Mouse (Mus musculus): ENCODE data around the gene Wbp11. TPM values are rescaled to one million over a fixed set of nuclear protein-coding genes. Genes with fewer than 3 reads are reported as not detected.

Gene Wbp11
- polyA plus RNA-seq, 1 experiment: 65.9 TPM

GRCm38 (mm10) chr6:136815381-136815780 lies 12.7 kb downstream of the Wbp11 start:
- Histone ChIP-seq H3K27me3 (ENCODE audit: control insufficient read depth, insufficient read depth, insufficient read length) (no peaks in the 10 kb centered on the region), H3K4me3 (ENCODE audit: insufficient read depth, poor library complexity, severe bottlenecking) (no peak overlapping the region), H3K79me2 (ENCODE audit: control insufficient read depth, insufficient read depth) (peaks cover 25% of the 10 kb centered on the region), H3ac (ENCODE audit: control insufficient read depth, insufficient read length, low read depth) (no peak overlapping the region), H3K79me3 (ENCODE audit: low read depth) (peaks cover 3% of the 10 kb centered on the region), H3K36me3 (ENCODE audit: control insufficient read depth, insufficient read depth) (peaks cover 73% of the 10 kb centered on the region)
- no peak for TF ChIP-seq MYOD1 (IDR thresholded peaks at IDR 0.05; ENCODE audit: control insufficient read depth, insufficient read length, low read depth)
- TF ChIP-seq MAX (IDR thresholded peaks at IDR 0.05): no peak
- no peak for TF ChIP-seq CEBPB (IDR thresholded peaks at IDR 0.05; ENCODE audit: low read depth)
- no peak for TF ChIP-seq FOSL1 (IDR thresholded peaks at IDR 0.05; ENCODE audit: insufficient read depth, low read length, poor library complexity, severe bottlenecking)
- TF ChIP-seq CTCF (IDR thresholded peaks at IDR 0.05; ENCODE audit: control insufficient read depth, insufficient read depth, insufficient read length): no peak
- TF ChIP-seq USF1 (IDR thresholded peaks at IDR 0.05; ENCODE audit: low read depth): no peak
- no peak for TF ChIP-seq MYOG (IDR thresholded peaks at IDR 0.05; ENCODE audit: control insufficient read depth, extremely low read depth, insufficient read length)

GRCm38 (mm10) chr6:136813117-136813516 lies 14.9 kb downstream of the Wbp11 start:
- Histone ChIP-seq H3K79me3 (ENCODE audit: low read depth) (peaks cover 18% of the 10 kb centered on the region), H3ac (ENCODE audit: control insufficient read depth, insufficient read length, low read depth) (no peak overlapping the region), H3K79me2 (ENCODE audit: control insufficient read depth, insufficient read depth) (peaks cover 45% of the 10 kb centered on the region), H3K36me3 (ENCODE audit: control insufficient read depth, insufficient read depth) (peaks cover 71% of the 10 kb centered on the region), H3K4me3 (ENCODE audit: insufficient read depth, poor library complexity, severe bottlenecking) (no peak overlapping the region), H3K27me3 (ENCODE audit: control insufficient read depth, insufficient read depth, insufficient read length) (no peaks in the 10 kb centered on the region)
- no peak for TF ChIP-seq FOSL1 (IDR thresholded peaks at IDR 0.05; ENCODE audit: insufficient read depth, low read length, poor library complexity, severe bottlenecking)
- no peak for TF ChIP-seq USF1 (IDR thresholded peaks at IDR 0.05; ENCODE audit: low read depth)
- TF ChIP-seq MAX (IDR thresholded peaks at IDR 0.05): no peak
- no peak for TF ChIP-seq CEBPB (IDR thresholded peaks at IDR 0.05; ENCODE audit: low read depth)
- TF ChIP-seq MYOD1 (IDR thresholded peaks at IDR 0.05; ENCODE audit: control insufficient read depth, insufficient read length, low read depth): no peak
- TF ChIP-seq CTCF (IDR thresholded peaks at IDR 0.05; ENCODE audit: control insufficient read depth, insufficient read depth, insufficient read length): no peak
- no peak for TF ChIP-seq MYOG (IDR thresholded peaks at IDR 0.05; ENCODE audit: control insufficient read depth, extremely low read depth, insufficient read length)

GRCm38 (mm10) chr6:136811196-136811595 lies 16.8 kb downstream of the Wbp11 start:
- peaks cover 18% of the 10 kb centered on the region for H3K79me3 ChIP-seq (ENCODE audit: low read depth)
- H3K4me3 ChIP-seq (ENCODE audit: insufficient read depth, poor library complexity, severe bottlenecking): no peak overlapping the region
- H3K27me3 ChIP-seq (ENCODE audit: control insufficient read depth, insufficient read depth, insufficient read length): no peaks in the 10 kb centered on the region
- H3K79me2 ChIP-seq (ENCODE audit: control insufficient read depth, insufficient read depth): peaks cover 33% of the 10 kb centered on the region
- peaks cover 60% of the 10 kb centered on the region for H3K36me3 ChIP-seq (ENCODE audit: control insufficient read depth, insufficient read depth)
- no peak for TF ChIP-seq CTCF (IDR thresholded peaks at IDR 0.05; ENCODE audit: control insufficient read depth, insufficient read depth, insufficient read length)
- no peak for TF ChIP-seq USF1 (IDR thresholded peaks at IDR 0.05; ENCODE audit: low read depth)
- TF ChIP-seq FOSL1 (IDR thresholded peaks at IDR 0.05; ENCODE audit: insufficient read depth, low read length, poor library complexity, severe bottlenecking): no peak
- TF ChIP-seq MYOG (IDR thresholded peaks at IDR 0.05; ENCODE audit: control insufficient read depth, extremely low read depth, insufficient read length): no peak
- TF ChIP-seq MAX (IDR thresholded peaks at IDR 0.05): no peak
- TF ChIP-seq MYOD1 (IDR thresholded peaks at IDR 0.05; ENCODE audit: control insufficient read depth, insufficient read length, low read depth): no peak
- no peak for TF ChIP-seq CEBPB (IDR thresholded peaks at IDR 0.05; ENCODE audit: low read depth)
- H3ac ChIP-seq (ENCODE audit: control insufficient read depth, insufficient read length, low read depth): no peak overlapping the region

- H3ac ChIP-seq (ENCODE audit: control insufficient read depth, insufficient read length, low read depth): no peak overlapping the region
Measured at GRCm38 (mm10) chr6:136809673-136810072, 18.4 kb downstream of the Wbp11 start.

GRCm38 (mm10) chr6:136809077-136809476 lies 19.0 kb downstream of the Wbp11 start:
- Histone ChIP-seq H3K4me3 (ENCODE audit: insufficient read depth, poor library complexity, severe bottlenecking) (peak overlapping the region; percentile 64), H3K27me3 (ENCODE audit: control insufficient read depth, insufficient read depth, insufficient read length) (no peaks in the 10 kb centered on the region), H3K79me2 (ENCODE audit: control insufficient read depth, insufficient read depth) (peaks cover 33% of the 10 kb centered on the region), H3ac (ENCODE audit: control insufficient read depth, insufficient read length, low read depth) (peak overlapping the region; percentile 87), H3K79me3 (ENCODE audit: low read depth) (peaks cover 18% of the 10 kb centered on the region), H3K36me3 (ENCODE audit: control insufficient read depth, insufficient read depth) (peaks cover 40% of the 10 kb centered on the region)
- TF ChIP-seq FOSL1 (IDR thresholded peaks at IDR 0.05; ENCODE audit: insufficient read depth, low read length, poor library complexity, severe bottlenecking): no peak
- no peak for TF ChIP-seq MYOG (IDR thresholded peaks at IDR 0.05; ENCODE audit: control insufficient read depth, extremely low read depth, insufficient read length)
- no peak for TF ChIP-seq CTCF (IDR thresholded peaks at IDR 0.05; ENCODE audit: control insufficient read depth, insufficient read depth, insufficient read length)
- TF ChIP-seq CEBPB (IDR thresholded peaks at IDR 0.05; ENCODE audit: low read depth): peak; percentile 100
- TF ChIP-seq MAX (IDR thresholded peaks at IDR 0.05): no peak
- no peak for TF ChIP-seq MYOD1 (IDR thresholded peaks at IDR 0.05; ENCODE audit: control insufficient read depth, insufficient read length, low read depth)
- no peak for TF ChIP-seq USF1 (IDR thresholded peaks at IDR 0.05; ENCODE audit: low read depth)

More at GRCm38 (mm10) chr6:136809673-136810072, 18.4 kb downstream of the Wbp11 start:
- H3K79me3 ChIP-seq (ENCODE audit: low read depth): peaks cover 18% of the 10 kb centered on the region
- H3K4me3 ChIP-seq (ENCODE audit: insufficient read depth, poor library complexity, severe bottlenecking): peak overlapping the region; percentile 64
- H3K36me3 ChIP-seq (ENCODE audit: control insufficient read depth, insufficient read depth): peaks cover 46% of the 10 kb centered on the region
- TF ChIP-seq CEBPB (IDR thresholded peaks at IDR 0.05; ENCODE audit: low read depth): no peak
- TF ChIP-seq FOSL1 (IDR thresholded peaks at IDR 0.05; ENCODE audit: insufficient read depth, low read length, poor library complexity, severe bottlenecking): no peak
- TF ChIP-seq CTCF (IDR thresholded peaks at IDR 0.05; ENCODE audit: control insufficient read depth, insufficient read depth, insufficient read length): no peak
- TF ChIP-seq MYOD1 (IDR thresholded peaks at IDR 0.05; ENCODE audit: control insufficient read depth, insufficient read length, low read depth): no peak
- TF ChIP-seq MYOG (IDR thresholded peaks at IDR 0.05; ENCODE audit: control insufficient read depth, extremely low read depth, insufficient read length): no peak
- no peak for TF ChIP-seq USF1 (IDR thresholded peaks at IDR 0.05; ENCODE audit: low read depth)
- TF ChIP-seq MAX (IDR thresholded peaks at IDR 0.05): no peak
- peaks cover 33% of the 10 kb centered on the region for H3K79me2 ChIP-seq (ENCODE audit: control insufficient read depth, insufficient read depth)
- H3K27me3 ChIP-seq (ENCODE audit: control insufficient read depth, insufficient read depth, insufficient read length): no peaks in the 10 kb centered on the region
